Mouse (Mus musculus): ENCODE data around the gene Ccnl2. TPM values are rescaled to one million over a fixed set of nuclear protein-coding genes. Genes with fewer than 3 reads are reported as not detected.
A peak's percentile ranks its signal among the peaks of the same experiment; 100 is the strongest.

The Ccnl2 gene
- 132 and 138 TPM in 2 replicates for polyA plus RNA-seq (2015; fragmentation: Nextera tagmentation; extraction: Ambion mirVana)

DNA sequence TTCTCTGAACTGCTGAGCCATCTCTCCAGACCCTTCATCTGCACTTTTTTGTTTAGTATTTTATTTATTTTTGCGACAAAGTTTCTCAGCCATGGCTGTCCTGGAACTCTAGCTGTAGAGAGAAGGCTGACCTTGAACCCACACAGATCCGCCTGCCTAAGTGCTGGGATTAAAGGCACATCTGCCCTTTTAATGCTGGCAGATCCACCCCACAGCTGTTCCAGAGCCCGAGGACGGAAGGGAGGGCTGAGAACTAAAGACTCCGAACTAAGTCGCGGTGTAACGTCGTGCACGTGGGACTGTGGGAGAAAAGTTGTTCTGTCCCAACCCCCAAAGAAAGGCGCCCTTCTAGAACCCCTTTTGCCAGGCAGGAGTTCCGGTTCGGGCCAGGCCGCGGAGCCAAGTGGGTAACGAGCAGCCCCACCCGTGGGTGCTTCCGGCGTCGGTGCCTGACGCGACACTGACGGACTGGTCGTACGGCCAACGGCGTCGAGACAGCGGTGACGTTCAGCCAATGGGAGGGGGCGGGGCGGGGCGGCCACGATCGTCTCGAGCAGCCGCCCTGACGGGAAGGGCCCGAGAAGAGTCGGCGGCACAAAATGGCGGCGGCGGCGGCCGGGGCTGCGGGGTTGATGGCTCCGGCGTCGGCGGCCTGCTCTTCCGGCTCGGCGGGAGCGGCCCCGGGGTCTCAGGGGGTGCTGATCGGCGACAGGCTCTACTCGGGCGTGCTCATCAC lies at the start of gene Ccnl2:
Gene Ccnl2, plus strand, starts transcription at position 561 of the 736 bp plus-strand sequence.
- H3K4me2 ChIP-seq (replicated peaks) = peak within 1 kb of the TSS; percentile 72
- ATAC-seq = peak; percentile 99
- peak within 1 kb of the TSS; percentile 87 for H3K27ac ChIP-seq
- H3K27me3 ChIP-seq (replicated peaks) = no peaks in the 10 kb centered on the region
- peaks cover 34% of the 10 kb centered on the region for H3K36me3 ChIP-seq
- peak within 1 kb of the TSS; percentile 99 for H3K9ac ChIP-seq
- H3K4me3 ChIP-seq (replicated peaks) = peak within 1 kb of the TSS; percentile 99
- WGBS = under 1% methylated on average over 60 of the region's 60 CpGs
- H3K9me3 ChIP-seq = no peaks in the 10 kb centered on the region
- peaks cover 17% of the 10 kb centered on the region for H3K4me1 ChIP-seq (replicated peaks)

GRCm38 (mm10) chr4:155769496-155769879 lies 42.8 kb upstream of the Ccnl2 start:
- Histone ChIP-seq H3K27me3 (replicated peaks) (no peaks in the 10 kb centered on the region), H3K9ac (peak overlapping the region; percentile 77), H3K4me2 (replicated peaks) (peak overlapping the region; percentile 88), H3K36me3 (no peaks in the 10 kb centered on the region), H3K27ac (0 out of 2 replicates have a peak overlapping the region, but pooled peaks have one; percentile 9), H3K4me3 (replicated peaks) (peak overlapping the region; percentile 53), H3K9me3 (no peaks in the 10 kb centered on the region), H3K4me1 (replicated peaks) (peaks cover 29% of the 10 kb centered on the region)
- WGBS = 69% methylated on average over 5 of the region's 5 CpGs
- no peak for ATAC-seq

GRCm38 (mm10) chr4:155769880-155770512 lies 42.3 kb upstream of the Ccnl2 start:
- no peaks in the 10 kb centered on the region for H3K27me3 ChIP-seq (replicated peaks)
- peak overlapping the region; percentile 88 for H3K4me2 ChIP-seq (replicated peaks)
- no peaks in the 10 kb centered on the region for H3K36me3 ChIP-seq
- H3K4me3 ChIP-seq (replicated peaks) = peak overlapping the region; percentile 53
- peak; percentile 92 for ATAC-seq
- H3K9me3 ChIP-seq = no peaks in the 10 kb centered on the region
- H3K4me1 ChIP-seq (replicated peaks) = peaks cover 31% of the 10 kb centered on the region
- peak overlapping the region; percentile 60 for H3K27ac ChIP-seq
- WGBS = under 1% methylated on average over 39 of the region's 39 CpGs
- peak overlapping the region; percentile 77 for H3K9ac ChIP-seq

DNA sequence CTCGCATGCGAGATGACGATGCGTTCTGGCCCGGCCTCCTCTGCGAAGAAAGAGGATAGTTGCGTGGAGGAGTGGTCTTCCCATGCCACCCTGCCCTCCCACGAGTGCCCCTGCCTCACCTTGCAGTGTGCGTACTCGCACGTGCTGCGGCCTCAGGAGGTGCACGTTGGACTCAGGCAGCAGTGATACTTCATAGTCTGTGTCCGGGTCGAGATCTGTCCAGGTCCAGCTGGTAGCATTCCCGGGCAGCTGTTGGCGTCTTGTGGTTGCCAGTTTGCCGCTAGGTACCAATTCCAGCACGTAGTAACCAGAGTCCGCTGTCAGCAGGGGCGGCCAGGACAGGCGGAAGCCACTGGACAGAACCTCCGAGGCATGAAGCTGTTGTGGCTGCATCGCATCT lies 41.7 kb upstream of the Ccnl2 start:
- Histone ChIP-seq H3K36me3 (no peaks in the 10 kb centered on the region), H3K4me3 (replicated peaks) (peak overlapping the region; percentile 53), H3K4me1 (replicated peaks) (peaks cover 38% of the 10 kb centered on the region), H3K27ac (no peak overlapping the region), H3K9ac (peak overlapping the region; percentile 77), H3K27me3 (replicated peaks) (no peaks in the 10 kb centered on the region), H3K9me3 (no peaks in the 10 kb centered on the region), H3K4me2 (replicated peaks) (peak overlapping the region; percentile 88)
- ATAC-seq = peak; percentile 15; the same call in 1 of the 2 replicates
- 48% methylated on average over 24 of the region's 24 CpGs for WGBS

DNA sequence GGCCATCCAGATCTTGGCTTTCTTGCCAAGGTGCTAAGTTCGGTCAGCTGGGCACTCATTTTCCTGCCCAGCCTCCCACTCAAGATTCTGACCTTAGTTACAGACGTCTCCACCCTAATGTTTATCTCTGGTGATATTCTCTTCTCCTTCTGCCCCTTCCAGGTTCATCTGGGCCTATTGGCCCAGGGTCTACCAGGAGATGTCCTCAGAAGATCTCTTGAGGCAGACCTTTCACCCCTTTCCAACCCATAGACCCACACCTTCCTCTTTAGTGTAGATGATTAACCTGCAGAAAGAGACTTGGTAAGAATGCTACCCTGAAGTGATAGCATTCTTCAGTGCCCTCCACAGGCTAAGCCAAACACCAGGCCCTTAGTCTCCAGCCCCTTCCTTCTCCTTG lies 40.6 kb upstream of the Ccnl2 start:
- Histone ChIP-seq H3K27me3 (replicated peaks) (no peaks in the 10 kb centered on the region), H3K27ac (no peak overlapping the region), H3K9me3 (no peaks in the 10 kb centered on the region), H3K4me3 (replicated peaks) (no peak overlapping the region), H3K4me2 (replicated peaks) (peak overlapping the region; percentile 28), H3K36me3 (no peaks in the 10 kb centered on the region), H3K4me1 (replicated peaks) (peaks cover 42% of the 10 kb centered on the region), H3K9ac (no peak overlapping the region)
- no peak for ATAC-seq
- 84% methylated on average over 2 of the region's 2 CpGs for WGBS

DNA sequence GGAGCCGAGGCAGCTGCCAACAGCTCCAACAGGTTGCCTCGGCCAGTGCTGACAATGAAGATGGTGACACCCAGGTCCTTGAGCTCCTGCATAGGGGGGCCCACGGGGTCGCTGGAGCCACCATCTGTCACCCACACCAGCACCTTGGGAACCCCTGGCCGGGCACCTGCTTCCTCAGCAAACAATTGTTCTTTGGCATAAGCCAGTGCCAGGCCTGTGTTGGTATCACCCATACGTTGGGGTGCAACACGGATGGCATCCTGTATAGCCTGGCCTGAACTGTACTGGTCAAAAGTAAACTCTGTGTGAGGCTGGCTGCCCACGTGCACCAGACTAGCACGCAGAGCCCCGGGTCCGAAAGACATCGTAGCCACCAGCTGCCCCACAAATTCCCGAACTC lies 39.5 kb upstream of the Ccnl2 start:
- Histone ChIP-seq H3K9me3 (no peaks in the 10 kb centered on the region), H3K36me3 (no peaks in the 10 kb centered on the region), H3K9ac (no peak overlapping the region), H3K4me1 (replicated peaks) (peaks cover 51% of the 10 kb centered on the region), H3K4me3 (replicated peaks) (no peak overlapping the region), H3K27ac (no peak overlapping the region), H3K4me2 (replicated peaks) (no peak overlapping the region), H3K27me3 (replicated peaks) (no peaks in the 10 kb centered on the region)
- 88% methylated on average over 13 of the region's 13 CpGs for WGBS
- no peak for ATAC-seq

GRCm38 (mm10) chr4:155773335-155774078 lies 38.8 kb upstream of the Ccnl2 start:
- ATAC-seq = no peak

GRCm38 (mm10) chr4:155774280-155774754 lies 38.0 kb upstream of the Ccnl2 start, which contains the start of gene Vwa1:
Gene Vwa1, minus strand, starts transcription at chr4:155774698.
- WGBS = under 1% methylated on average over 35 of the region's 35 CpGs
- H3K4me3 ChIP-seq (replicated peaks) = peak within 1 kb of the TSS; percentile 46
- H3K4me1 ChIP-seq (replicated peaks) = peaks cover 52% of the 10 kb centered on the region

More at GRCm38 (mm10) chr4:155773335-155774078, 38.8 kb upstream of the Ccnl2 start:
- H3K9ac ChIP-seq = peak overlapping the region; percentile 50; the same call in 1 of the 2 replicates
- H3K4me3 ChIP-seq (replicated peaks) = peak overlapping the region; percentile 46
- H3K27me3 ChIP-seq (replicated peaks) = no peaks in the 10 kb centered on the region
- peaks cover 52% of the 10 kb centered on the region for H3K4me1 ChIP-seq (replicated peaks)
- no peaks in the 10 kb centered on the region for H3K36me3 ChIP-seq
- peak overlapping the region; percentile 91 for H3K4me2 ChIP-seq (replicated peaks)
- no peak overlapping the region for H3K27ac ChIP-seq
- H3K9me3 ChIP-seq = no peaks in the 10 kb centered on the region
- 36% methylated on average over 5 of the region's 5 CpGs for WGBS

GRCm38 (mm10) chr4:155774971-155775740 lies 37.1 kb upstream of the Ccnl2 start:
- Histone ChIP-seq H3K4me1 (replicated peaks) (peaks cover 47% of the 10 kb centered on the region), H3K27ac (peak overlapping the region; percentile 37), H3K36me3 (no peaks in the 10 kb centered on the region), H3K9ac (no peak overlapping the region; the same call in 1 of the 2 replicates), H3K4me3 (replicated peaks) (peak overlapping the region; percentile 46; the same call in 1 of the 2 replicates), H3K27me3 (replicated peaks) (no peaks in the 10 kb centered on the region), H3K4me2 (replicated peaks) (peak overlapping the region; percentile 91), H3K9me3 (no peaks in the 10 kb centered on the region)
- 37% methylated on average over 9 of the region's 9 CpGs for WGBS
- 0 out of 2 replicates have a peak, but pooled peaks have one; percentile 5 for ATAC-seq

More at GRCm38 (mm10) chr4:155774280-155774754, 38.0 kb upstream of the Ccnl2 start, which contains the start of gene Vwa1:
- Histone ChIP-seq H3K27me3 (replicated peaks) (no peaks in the 10 kb centered on the region), H3K36me3 (no peaks in the 10 kb centered on the region), H3K9me3 (no peaks in the 10 kb centered on the region), H3K4me2 (replicated peaks) (peak within 1 kb of the TSS; percentile 91), H3K27ac (peak within 1 kb of the TSS; percentile 37), H3K9ac (peak within 1 kb of the TSS; percentile 50)
- ATAC-seq = peak; percentile 79

DNA sequence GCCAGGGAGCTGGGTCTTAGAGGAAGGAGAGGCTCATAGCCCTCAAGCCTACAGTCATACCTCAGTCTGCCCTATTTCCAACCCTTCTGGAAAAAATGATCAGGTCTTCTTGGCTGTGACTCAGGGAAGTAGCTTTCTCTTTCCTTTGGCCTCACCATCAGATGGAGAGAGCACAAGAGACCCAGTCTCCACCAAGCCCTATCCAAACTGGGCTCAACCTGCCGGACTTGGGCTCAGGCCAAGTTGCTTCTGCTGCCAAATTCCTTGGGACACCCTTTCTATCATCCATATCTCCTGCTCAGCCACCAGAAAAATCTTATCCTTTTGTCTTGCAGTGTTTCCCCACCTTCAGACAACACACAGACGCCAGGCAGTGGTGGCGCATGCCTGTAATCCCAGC lies 36.4 kb upstream of the Ccnl2 start:
- Histone ChIP-seq H3K4me2 (replicated peaks) (no peak overlapping the region), H3K4me1 (replicated peaks) (peaks cover 41% of the 10 kb centered on the region), H3K36me3 (no peaks in the 10 kb centered on the region), H3K27ac (peak overlapping the region; percentile 37), H3K4me3 (replicated peaks) (no peak overlapping the region), H3K9ac (no peak overlapping the region), H3K9me3 (no peaks in the 10 kb centered on the region), H3K27me3 (replicated peaks) (no peaks in the 10 kb centered on the region)
- 81% methylated on average over 3 of the region's 3 CpGs for WGBS
- no peak for ATAC-seq

- H3K27ac ChIP-seq = 0 out of 2 replicates have a peak overlapping the region, but pooled peaks have one; percentile 6
- ATAC-seq = no peak
Observed at GRCm38 (mm10) chr4:155776704-155777335, 35.5 kb upstream of the Ccnl2 start.

More at GRCm38 (mm10) chr4:155776704-155777335, 35.5 kb upstream of the Ccnl2 start:
- H3K9me3 ChIP-seq = no peaks in the 10 kb centered on the region
- WGBS = 52% methylated on average over 2 of the region's 2 CpGs
- peaks cover 38% of the 10 kb centered on the region; the same call in 1 of the 2 replicates for H3K4me1 ChIP-seq (replicated peaks)
- H3K4me3 ChIP-seq (replicated peaks) = no peak overlapping the region
- H3K36me3 ChIP-seq = no peaks in the 10 kb centered on the region
- H3K9ac ChIP-seq = no peak overlapping the region
- H3K27me3 ChIP-seq (replicated peaks) = no peaks in the 10 kb centered on the region
- H3K4me2 ChIP-seq (replicated peaks) = no peak overlapping the region
